Mouse (Mus musculus): ENCODE data around the gene St6galnac4.

- TF ChIP-seq POLR2A (IDR thresholded peaks at IDR 0.05; ENCODE audit: borderline replicate concordance, extremely low read depth, insufficient read depth, insufficient read length, poor library complexity, severe bottlenecking) (no peak), CTCF (IDR thresholded peaks at IDR 0.05; ENCODE audit: borderline replicate concordance, extremely low read depth, insufficient read depth, insufficient read length) (no peak)
Measured at GRCm38 (mm10) chr2:32628729-32629128, 41.8 kb downstream of the St6galnac4 start.
